Mouse (Mus musculus): ENCODE measurements around the gene Gsta2.
"Not testable (repeated sequence)": the region's sequence is repeated elsewhere in the genome, so short reads cannot be mapped to it uniquely, and the experiment has no call there.

The Gsta2 gene

DNA sequence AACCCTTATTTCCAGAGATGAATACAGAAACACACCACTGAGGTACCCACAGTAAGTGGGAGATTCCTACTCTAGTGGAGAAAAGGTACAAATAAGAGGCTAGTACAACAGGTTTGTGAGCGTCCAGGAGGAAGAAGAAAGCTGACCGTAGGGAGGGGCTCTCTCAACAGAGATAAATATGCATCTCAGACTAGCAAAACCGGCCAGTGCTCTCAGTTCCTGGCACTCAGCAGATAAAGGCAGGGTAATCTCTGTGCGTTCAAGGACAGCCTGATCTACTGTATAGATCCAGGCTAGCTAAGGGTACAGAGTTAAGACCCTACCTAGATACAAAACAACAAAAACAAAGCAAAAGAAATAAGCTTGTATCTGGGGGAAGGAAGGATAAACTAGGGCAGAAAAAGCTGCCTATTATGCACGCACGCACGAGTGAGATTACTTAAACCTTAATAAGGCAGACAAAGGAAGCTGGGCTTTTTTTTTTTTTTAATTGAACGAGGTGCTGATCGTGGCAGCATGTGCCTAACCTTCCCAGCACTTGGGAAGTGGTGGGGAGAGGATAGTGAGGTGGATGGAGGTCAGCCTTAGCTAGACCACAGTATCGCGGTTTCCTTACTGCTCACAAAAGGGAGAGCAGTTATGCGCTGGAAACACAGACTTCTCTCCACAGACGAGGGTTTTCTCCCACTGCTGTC is 10.4 kb upstream of the Gsta2 start:
- no peak for DNase-seq (ENCODE audit: low read depth)

DNA sequence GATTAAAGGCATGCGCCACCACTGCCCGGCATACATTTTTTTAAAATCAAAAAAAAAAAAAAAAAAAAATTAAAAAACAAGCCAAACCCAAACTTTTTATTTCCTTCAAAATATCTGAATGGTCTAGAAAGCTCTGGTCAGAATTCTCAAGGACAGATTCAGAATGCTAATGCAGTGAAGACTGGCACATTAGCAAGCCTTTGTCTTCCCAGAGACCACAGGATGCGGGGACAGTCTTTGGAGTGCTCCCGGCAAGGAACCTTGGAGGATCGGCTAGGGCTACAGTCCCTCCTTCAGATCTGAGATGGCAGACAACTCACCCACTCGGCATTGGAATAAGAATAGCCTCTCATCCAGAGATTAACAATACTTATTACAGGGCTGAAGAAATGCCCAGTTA is 9.1 kb upstream of the Gsta2 start:
- no peak for DNase-seq (ENCODE audit: low read depth)

DNA sequence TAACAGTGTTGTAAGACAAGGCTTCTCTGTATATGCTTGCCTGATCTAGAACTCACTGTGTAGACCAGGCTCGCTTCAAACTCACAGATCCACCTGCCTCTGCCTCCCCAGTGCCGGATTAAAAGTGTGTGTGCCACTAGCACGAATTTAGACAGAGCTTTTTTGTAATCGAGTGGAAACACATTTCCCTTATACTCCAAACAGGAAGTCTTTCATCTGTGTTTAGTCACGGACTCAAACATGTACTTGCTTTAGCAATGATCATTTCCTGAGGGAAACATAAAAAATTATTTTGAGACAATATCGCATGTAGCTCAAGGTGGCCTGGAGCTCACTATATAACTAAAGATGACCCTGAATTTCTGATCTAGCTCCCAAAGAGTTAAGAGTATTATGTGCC is 7.8 kb upstream of the Gsta2 start:
- DNase-seq (ENCODE audit: low read depth) = no peak

DNA sequence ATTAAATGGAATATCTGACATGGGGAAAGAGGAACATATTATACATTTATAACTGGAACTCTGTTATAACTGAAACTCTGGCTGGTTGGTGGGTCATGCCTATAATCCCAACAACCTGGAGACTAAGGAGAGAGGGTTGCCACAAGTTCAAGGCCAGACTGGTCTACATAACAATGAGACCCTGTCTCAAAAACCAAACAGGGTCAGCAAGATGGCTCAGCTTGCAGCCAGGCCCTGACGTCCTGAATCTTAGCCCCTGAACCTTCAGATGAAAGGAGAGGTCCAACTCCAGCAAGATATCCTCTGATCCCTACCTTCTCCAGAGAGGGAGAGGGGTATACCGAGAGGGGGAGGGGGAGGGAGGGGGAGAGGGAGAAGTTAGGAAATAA is 4.9 kb upstream of the Gsta2 start:
- no peak for DNase-seq (ENCODE audit: low read depth)

DNA sequence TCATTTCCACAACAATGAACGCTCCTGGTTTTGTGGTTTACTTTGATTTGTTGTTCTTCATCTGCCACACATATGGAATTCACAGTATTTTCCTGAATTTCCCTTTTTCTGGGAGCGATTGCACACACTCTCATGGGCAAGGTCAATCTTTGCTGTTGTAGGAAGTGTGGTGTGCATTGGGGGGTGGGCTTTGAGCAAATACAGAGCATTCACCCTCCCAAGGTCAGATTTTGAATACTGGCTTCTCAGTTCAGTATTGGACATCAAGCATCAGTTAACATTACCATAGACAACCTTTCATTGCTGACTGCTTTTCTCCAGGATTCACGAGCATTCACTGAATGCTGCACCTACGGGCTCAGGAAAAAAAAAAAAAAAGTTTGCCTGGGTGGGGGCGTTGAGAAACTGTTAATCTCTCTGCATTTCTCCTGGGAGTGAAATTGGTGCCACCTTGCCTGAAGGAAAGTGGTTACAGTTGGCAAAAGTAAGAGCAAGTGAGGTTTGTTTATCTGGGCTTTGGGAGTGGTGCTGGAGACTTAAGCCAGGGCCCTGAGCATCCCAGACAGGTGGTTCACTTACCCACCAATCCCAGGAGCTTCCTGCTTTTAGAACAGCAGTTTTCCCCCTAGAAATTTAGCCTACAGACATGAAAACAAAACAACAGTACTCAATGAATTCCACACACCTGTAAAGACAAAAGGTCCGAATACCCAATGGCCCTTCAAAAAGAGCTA is 4.3 kb upstream of the Gsta2 start:
- no peak for DNase-seq (ENCODE audit: low read depth)

DNA sequence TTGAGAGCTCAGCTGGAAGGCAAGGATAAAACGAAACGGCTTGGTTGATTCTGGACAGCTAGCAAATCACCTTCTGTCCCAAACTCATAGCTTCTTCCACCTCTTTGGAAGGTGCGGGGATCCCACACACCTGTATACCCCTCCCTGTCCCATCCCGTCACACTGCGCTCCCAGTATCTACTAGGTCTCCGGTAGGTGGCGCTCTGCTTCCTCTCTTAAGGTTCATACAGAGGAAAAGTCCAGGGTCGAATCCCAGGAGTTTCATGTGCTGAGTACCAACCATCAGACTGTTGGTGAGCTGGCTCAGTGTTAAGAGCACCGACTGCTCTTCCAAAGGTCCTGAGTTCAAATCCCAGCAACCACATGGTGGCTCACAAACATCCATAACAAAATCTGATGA is 2.5 kb upstream of the Gsta2 start:
- no peak for DNase-seq (ENCODE audit: low read depth)

DNA sequence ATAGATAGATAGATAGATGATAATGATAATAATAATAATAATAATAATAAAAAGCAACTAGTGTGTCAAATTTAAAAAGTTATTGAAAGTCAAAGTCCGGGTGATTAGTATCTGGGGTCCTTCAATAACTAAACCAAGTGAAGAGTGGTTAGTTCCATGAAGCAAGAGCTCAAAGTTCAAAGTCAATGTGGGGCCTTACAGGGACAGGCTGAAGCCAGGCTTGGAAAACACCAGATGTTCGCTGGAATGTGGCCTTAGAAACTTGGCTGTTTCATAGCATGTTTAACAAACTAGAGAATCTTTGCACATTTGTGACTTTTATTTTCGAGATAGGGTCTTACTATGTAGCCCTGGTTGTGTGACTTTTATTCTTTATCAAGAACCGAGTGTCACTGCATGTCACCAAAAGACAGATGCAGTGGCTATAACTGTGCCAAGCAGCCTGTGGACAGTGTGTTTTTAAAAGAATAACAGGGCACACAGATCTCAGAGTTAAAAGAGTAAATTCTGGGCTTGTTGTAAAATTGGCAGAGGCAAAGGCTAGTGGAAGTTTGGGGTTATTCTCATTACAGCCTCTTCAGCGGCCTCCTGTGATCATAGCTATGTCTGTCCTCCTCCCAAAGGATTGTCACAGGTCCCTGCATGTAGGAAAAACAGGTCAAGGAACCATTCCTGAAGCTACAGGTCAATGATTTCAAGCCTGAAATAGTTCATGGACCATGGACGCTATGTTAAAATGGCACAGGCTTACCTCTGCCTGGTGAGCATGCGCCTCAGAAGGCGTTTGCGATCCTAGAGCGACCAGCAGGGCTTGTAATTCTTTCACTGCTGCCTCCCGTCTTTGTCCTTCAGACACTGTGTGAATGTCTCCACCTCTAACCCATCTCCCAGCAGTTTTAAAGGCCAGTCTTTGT is 666 bp downstream of the Gsta2 start:
- no peak for DNase-seq (ENCODE audit: low read depth)

DNA sequence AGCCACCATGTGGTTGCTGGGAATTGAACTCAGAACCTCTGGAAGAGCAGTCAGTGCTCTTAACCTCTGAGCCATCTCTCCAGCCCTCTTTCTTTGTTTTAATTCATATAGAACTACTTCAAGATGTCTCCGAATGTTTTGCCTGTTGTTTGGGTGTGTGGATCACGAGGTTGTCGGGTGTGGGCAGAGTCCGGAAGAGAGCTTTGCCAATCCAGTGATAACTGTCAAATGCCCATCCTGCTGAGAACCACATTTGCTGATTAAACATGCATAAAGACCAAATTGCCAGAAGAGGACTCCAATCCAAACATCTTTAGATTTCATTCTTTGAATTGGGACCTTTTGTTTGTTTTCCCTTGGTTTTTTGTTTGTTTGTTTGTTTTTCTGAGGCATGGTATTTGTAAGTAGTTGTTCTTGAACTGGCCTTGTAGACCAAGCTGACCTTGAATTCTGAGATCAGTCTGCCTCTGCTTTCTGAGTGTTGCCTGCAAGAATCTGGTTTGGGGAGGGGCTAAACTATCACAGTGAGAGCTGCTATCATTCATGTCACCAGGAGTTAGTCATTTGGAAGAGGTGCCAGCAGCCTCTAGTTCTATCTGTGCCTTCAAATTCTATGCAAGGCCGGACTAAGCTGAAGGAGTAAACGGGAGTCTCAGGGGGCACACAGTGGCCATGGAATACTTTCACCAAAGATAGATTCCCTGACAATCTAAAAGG is 3.9 kb downstream of the Gsta2 start:
- no peak for DNase-seq (ENCODE audit: low read depth)

DNA sequence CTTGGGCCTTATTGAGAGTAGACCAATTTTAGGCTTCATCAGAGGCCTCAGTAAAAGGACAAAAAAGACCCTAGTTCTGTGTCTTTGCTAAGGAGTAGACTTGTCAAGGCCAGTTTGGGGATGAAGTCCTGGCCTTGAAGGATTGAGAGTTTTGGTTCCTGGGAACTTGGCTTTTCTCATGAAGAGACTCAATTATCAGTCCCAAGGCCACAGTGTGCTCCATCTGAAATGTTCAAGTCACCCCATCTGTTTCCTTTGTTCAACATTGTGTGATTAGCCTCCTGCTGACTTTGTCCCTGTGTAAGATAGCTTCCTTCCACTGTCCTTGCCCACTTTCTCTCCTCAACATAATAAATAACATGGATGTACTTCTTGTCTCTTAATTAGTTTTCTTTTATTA is 5.6 kb downstream of the Gsta2 start:
- DNase-seq (ENCODE audit: low read depth) = not testable (repeated sequence)

DNA sequence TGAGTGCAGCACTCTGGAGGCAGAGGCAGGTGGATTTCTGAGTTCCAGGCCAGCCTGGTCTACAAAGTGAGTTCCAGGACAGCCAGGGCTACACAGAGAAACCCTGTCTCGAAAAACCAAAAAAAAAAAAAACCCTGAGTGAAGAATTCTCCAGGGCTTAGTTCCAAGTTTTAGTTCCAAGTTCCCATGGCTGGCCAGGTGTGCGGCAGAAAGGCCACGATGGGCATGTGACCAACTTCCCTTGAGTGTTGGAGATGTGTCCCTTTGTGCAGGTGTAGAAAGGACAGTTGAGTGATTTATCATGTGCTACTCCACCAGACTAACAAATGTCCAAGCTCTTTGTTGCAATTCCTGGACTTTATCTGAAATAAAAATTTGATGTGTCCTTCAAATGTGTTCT is 6.4 kb downstream of the Gsta2 start:
- not testable (repeated sequence) for DNase-seq (ENCODE audit: low read depth)

DNA sequence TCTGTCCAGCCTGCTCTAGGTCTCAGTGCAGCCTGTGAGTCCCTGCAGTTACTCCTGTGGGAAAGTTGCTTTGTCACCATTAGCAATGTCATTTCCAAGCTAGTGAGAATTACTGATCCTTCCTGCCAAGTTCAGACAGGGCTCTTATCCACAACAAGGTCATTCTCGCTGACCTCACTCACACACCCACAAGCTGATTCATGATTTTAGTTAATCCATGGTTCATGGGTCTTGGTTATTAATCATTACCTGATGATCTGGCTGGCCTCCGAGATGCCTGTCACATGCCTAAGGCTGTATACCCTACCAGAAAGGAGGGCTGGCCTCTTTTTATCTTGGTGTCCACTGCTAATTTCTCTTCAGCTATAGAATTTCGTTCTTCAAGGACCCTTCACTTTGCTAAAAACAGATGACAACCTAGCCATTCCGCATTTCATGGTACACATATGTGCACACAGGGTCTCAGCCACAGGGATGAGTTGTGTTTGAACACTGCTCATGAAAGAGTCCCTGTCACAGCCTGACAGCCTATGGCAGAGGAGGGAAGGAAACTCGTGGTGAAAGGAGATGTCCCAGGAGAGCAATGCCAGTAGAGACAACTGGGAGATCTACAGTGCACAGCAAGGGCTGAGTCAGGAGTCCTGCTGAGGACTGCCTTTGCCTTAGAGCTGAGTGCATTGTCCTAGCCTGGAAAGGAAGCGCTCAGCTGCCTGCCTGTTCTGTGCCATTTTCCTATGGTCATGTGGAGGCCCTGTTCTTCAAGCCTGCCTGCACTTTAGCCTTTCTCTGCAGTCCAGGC is 7.2 kb downstream of the Gsta2 start:
- not testable (repeated sequence) for DNase-seq (ENCODE audit: low read depth)

DNA sequence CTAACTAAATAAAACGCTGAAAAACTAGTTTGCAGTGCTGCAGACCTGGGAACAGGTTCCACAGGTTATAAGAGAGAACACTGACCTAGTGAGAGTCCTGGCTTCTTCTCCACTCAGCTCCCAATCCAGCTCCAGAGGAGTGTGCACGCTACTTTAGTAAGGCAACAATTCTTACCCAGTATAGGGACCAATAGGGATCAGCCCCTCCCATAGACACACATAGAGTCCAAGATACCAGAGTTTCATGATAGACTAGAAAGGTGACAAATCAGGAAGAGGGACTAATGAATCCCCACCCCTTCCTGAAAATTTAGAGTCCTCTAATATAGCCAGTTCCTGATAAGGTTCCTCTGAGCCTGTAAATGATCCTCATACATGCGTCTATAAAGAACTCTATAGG is 8.6 kb downstream of the Gsta2 start:
- DNase-seq (ENCODE audit: low read depth) = no peak

DNA sequence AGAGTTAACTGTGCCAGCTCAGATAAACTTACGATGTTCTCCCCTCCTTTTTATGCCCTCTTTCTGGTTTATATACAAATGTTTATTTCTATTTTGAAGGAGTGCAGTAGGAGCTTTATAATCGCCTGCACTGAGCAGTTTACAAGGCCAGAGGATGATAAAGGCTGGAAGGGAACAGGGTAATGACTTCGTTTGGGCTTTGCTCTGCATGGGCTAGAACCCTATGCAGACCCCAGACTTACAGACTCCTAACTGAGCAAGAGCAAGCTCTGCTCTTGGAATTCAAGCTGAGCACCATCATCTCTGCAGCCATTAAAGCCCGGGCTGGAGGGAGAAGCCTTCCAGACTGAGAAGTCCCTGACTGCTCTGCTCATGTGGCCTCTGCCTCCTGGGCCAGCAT is 10.4 kb downstream of the Gsta2 start:
- DNase-seq (ENCODE audit: low read depth) = not testable (repeated sequence)

DNA sequence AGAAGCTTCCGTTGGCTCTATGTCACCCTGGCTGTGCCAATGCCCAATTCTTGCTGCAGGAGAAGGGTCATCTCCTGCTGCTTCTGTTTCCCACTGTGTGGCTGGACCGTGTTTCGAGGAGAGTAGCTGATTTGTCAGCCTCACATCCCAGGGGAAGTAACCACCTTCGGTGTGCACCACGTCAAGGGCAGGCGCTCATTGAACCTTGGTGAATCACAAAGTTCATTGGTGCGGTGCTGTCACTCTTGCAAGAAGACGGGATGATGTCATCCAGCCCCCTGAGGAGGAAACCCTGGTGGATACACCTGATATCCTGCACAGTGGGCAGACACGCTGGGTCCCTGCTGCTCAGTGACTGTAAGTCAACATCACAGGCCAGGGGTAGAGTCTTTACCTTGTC is 12.5 kb downstream of the Gsta2 start:
- DNase-seq (ENCODE audit: low read depth) = not testable (repeated sequence)

DNA sequence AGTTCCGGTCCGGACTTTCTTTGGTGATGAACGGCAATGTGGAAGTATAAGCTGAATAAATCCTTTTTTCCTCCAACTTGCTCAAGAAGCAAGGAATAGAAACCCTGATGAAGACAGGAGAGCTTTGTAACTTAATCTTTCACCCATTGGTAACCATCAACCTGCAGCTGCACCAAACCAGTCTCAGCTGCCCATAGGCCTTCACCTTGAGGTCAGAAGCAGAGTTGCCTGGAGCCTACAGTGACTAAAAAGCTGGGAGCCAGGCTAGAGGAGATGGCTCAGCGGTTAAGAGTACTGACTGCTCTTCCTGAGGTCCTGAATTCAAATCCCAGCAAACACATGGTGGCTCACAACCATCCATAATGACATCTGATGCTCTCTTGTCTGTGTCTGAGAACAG is 13.1 kb downstream of the Gsta2 start:
- not testable (repeated sequence) for DNase-seq (ENCODE audit: low read depth)

DNA sequence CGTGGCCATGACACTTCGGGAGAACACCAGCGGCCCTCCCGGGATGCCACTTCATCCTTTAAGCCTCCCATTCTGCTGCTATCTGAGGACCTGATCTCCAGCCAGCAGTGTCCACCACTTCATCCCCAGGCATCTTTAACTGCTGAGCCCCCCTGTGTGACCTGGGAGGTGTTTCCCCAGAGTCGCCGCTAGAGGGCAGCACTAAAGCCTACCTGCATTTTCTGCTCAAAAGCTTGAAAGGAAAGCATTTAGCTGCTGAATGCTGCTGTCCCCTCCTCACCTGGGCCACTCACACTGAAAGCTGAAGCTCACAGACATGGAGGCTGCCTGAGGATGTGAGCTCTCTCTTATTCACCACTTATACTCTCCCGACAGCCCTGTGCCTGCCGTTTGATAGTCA is 15.3 kb downstream of the Gsta2 start:
- not testable (repeated sequence) for DNase-seq (ENCODE audit: low read depth)

DNA sequence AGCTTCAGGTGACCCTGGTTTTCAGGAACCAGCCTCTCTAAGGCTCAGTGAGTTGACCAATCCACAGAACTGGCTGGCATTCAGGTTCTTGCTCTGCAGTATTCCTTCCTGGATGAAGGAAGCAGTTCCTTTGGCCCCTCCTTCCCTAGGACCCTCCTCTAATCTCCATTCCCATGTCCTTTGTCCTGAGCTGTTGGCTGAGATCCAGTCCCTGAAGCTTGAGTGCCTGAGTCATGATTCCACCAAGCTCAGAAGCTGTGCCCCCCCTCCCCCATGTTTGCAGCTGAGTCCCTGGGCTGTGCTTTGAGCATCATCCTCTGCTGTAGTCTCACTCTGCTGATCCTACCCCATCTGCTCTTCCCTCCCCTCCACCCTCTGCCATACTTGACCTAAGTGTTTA is 18.5 kb downstream of the Gsta2 start:
- not testable (repeated sequence) for DNase-seq (ENCODE audit: low read depth)

DNA sequence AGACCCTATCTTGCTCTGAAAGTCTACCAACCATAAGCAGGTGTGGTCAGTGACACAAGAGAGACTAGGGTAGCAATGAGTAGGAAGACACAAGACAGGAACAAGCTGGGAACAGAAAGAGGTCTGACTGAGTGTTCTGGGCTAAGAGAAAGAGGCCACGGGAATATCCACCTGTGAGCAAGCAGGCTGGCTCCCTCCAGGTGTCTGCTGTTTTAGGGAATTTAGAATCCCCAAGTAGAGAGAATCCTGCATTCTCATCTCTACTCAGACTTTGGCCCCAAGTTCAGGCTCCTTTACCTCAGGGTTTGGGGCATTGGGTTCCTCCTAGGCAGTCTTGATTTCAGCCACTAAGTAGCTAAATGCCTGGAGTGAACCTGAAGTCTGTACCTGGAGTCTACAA is 28.3 kb downstream of the Gsta2 start, which contains the start of gene Omt2b:
Omt2b (plus strand) TSS at position 301 of the 400 bp plus-strand sequence.
- DNase-seq (ENCODE audit: low read depth) = not testable (repeated sequence)

DNA sequence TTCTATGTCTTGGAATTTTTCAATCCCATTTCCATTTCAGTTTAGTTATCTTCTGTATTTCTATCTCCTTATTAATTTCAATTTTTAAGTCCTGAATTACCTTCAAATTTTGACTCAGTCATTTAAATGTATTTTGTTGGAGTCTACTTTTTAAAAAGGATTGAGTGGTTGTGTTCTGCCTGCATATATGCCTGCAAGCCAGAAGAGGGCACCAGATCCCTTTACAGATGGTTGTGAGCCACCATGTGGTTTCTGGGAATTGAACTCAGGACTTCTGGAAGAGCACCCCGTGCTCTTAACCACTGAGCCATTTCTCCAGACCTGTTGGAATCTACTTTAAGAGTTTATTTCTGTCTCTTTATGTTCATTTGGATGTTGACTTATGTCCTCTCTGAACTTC is 36.1 kb downstream of the Gsta2 start:
- no peak for DNase-seq (ENCODE audit: low read depth)

DNA sequence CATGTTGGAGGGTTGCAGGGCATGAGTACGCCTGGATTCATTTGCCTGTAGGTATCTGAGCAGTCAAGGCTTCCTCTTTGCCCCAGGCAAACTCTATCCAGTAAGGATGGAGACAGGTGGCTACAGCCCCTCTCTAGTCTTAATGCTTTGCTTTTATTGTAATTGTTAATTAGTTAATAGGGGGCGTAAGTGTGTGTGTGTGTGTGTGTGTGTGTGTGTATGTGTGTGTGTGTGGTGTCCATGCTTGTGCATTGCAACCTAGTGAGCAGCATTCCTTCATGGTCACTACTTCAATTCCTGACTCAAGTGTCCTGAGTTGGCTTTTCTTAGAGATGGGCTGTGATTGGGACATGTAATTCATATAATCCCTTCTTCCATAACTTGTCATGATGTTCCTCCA is 40.9 kb downstream of the Gsta2 start, which contains the start of gene Omt2a:
Omt2a (minus strand) TSS at position 101 of the 400 bp plus-strand sequence.
- no peak for DNase-seq (ENCODE audit: low read depth)

DNA sequence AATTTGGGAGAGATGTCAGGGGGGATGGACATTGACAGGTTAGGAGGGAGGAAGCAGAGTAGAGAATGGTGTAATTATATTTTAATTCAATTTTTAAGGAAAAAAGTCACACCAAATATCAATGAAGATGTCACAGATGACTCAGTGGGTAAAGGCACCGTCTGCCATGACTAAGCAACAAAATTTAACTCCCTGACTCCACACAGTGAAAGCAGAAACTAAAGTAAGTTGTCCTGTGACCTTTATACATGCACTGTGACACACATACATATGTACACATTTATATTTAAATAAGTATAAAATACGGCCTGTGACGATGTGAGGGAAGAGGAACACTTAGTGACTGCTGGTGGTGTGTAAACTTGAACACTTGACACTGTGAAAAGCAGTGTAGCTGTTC is 47.5 kb downstream of the Gsta2 start:
- not testable (repeated sequence) for DNase-seq (ENCODE audit: low read depth)
